Mouse (Mus musculus) right cerebral cortex, adult 18-20 months (tissue): ENCODE results near the gene Mettl7a1.
A peak's percentile ranks its signal among the peaks of the same experiment; 100 is the strongest.
"Not testable (repeated sequence)": the region's sequence is repeated elsewhere in the genome, so short reads cannot be mapped to it uniquely, and the experiment has no call there.

ENCODE experiments used
- DNase-seq: peaks from one replicate; pipeline ENCODE4 v3.0.0; 2022; ENCODE audit warnings: mixed read lengths

The Mettl7a1 gene

DNA sequence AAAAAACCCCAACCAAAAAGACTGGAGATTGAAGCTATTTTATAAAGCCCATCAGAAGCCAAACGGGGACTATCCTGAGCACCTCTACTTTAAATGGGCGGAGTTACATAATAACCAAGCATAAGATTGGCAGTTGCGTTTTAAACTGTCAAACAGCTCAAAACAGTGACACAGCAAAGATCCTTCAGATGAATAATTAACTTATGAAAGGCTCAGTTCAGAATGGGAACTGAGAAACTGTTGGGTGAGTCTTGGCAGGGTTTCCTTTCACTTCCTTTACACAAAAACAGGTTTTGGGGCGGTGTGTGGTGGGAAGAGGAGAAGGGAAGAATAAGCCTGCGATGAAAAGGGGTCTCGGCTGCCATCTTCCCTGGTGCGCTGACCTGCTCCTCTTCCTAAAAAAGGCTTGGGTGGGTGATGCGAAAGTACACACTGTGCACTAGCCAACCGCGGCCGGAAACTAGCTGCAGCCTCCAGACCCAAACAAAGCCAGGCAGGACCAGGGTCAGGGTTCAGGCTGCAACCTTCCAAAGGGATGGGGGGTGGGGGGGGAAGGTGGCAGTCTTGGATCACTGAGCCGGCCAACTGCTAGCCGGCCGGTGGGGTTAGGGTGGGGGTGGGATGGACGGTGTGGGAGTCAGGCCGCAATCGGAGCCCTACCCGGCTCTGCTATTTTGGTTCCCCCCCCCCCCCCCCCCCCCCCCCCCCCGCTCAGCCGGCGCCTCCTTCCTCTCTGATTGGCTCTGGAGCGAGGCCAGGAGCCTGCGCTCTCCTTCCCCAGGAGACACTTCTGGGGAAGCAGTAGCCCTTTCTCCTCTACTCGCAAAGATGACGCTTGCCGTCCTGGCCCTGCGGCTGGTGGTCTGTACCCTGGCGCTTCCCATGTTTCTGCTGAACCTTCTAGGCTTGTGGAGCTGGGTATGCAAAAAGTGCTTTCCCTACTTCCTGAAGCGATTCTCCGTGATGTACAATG, at the start of gene Mettl7a1:
Gene Mettl7a1 (plus strand): TSS at position 122 of the 973 bp plus-strand sequence.
- DNase-seq, result peak; percentile 89

DNA sequence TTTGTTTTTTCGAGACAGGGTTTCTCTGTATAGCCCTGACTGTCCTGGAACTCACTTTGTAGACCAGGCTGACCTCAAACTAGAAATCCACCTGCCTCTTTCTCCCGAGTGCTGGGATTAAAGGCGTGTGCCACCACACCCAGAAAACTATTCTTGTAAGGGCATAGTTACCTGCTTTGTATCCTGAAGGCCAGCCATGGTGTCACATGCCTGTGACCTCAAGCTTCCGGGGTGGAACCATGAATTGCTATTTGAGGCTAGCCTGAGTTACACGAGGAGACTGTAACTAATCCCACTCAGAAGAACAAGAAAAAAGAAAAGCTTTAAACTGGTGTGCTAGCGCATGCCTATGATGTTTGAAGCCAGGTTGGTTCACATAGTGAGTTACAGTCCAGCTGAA, 47.6 kb upstream of the Mettl7a1 start:
- DNase-seq, result no peak

DNA sequence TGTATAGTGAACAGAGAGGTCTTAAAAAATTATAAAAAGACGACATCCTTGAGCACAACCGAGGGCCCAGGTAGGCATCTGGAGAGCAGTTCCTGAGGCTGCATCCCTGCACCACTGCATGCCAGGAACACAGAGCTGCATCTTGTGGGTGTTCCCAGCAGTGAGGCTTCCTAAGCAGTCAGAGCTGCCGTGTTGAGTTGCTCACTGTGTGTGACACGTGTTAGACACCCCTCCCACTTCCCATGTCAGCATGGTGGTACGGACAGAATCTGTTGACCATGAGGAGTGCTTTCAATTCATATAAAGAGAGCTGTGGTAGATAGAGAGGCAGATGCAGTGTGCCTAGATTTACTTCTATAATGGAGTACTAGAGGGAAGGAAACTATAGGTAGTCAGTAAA, 46.6 kb upstream of the Mettl7a1 start:
- no peak for DNase-seq

DNA sequence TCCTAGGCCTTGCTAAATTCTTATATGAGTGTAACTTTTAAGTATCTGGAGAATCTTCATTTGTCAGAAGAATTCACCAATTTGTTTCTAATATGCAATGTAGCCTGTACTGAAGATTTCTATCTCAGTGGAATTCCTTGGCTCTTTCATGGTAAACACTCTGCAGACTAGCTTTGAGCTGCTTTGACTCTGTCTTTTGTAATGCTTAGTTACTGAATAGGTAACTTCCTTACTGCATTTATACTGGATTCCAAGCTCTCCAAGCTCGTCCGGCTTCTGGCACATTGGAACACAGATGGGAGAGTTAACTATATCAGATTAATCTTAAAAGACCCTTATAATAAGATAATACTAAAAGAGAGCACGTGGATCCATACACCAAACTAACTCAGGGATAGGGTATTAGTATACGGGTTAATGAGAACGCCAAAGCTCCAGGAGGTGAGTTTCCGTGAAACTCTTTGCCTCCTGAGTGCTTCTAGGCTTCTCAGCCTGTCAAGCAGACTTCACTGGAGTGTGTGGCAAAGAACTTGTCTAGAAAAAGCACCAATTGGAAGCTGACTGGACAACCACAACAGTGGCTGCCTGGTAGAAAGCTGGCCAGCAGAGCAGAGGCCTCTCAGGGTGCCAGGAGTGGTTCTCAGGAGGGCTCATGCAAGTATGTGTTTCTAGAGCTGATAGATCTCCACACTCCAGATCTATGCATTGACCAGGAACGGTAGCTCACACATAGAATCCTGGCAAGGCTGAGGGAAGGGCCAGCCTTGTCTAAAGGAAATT, 45.1 kb upstream of the Mettl7a1 start:
- no peak for DNase-seq

DNA sequence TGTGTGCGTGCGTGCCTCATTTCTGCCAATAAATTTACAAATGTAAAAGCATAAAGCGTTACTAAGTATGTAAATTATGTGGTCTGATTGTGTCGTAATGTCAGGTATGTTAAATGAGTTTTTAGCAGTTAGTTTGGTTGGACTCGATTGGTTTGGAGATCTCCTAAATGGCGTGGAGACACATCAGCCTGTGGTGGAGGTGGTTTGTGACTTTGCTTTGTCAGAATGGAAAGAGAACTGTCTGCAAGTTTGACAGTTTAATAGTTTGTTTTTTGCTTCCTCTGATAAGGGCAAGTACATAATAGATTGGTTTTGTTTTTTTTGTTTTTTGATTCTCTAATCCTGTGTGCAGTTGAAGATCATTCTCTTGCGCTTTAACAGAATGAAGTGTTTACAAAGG, 43.6 kb upstream of the Mettl7a1 start:
- DNase-seq, result not testable (repeated sequence)

DNA sequence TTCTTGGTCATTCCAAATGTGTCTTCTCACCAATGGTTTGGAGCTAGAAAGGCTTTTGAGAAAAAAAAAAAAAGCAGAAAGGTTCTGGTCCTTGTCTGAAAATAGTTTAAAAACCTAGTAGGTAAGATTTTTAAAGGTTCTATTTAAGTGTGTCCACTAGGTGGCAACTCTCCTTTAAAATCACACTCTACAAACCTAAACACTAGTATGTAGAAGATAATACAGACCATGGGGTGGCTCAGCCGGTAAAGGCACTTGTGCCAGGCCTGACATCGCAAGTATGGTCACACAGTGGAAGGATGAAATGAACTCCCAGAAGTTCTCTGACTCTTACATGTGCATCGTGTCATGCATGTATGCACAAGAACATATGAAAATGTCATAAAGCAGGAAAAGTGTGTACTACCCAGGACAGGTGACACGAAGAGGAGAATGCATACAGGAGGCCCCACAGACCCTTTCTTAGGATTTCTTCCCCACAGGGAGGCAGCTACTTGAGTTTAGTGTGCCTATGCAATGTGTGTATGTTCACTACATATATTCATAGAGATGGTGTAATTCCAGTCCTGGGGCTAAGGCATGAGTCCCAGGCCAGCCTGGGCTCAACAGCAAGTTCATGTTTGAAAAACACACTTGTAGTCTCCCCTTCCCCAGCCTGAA, 40.6 kb upstream of the Mettl7a1 start:
- DNase-seq, result no peak

DNA sequence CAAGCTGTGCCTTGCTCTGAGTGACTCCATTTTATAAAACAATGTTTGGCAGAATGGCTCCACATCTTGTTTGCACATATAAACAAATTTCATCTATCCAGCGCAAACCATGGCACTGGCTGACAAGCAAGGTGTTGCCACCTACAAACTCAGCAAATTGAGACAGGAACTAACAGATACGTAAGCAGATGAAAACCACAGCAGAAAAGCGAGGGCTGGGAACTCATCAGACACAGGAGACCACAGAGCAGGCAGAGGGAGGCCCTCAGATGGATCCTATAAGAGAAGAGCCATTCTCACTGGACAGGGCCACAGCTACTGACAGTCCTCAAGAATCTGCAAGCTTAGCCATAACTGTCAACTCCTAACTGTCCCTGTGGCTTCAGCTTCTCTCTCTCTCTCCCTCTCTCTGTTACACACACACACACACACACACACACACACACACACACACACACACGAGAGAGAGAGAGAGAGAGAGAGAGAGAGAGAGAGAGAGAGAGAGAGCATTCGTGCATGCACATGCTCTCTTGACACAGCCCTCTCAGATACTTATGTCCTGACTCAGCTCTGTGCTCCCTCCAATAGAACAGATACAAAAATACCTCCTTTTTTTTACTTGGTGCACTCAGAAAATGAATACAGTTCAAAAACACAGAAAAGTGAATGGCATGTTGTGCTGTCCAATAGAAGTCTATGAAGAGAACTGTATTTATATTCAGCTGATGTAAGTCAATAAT, 38.2 kb upstream of the Mettl7a1 start:
- no peak for DNase-seq

DNA sequence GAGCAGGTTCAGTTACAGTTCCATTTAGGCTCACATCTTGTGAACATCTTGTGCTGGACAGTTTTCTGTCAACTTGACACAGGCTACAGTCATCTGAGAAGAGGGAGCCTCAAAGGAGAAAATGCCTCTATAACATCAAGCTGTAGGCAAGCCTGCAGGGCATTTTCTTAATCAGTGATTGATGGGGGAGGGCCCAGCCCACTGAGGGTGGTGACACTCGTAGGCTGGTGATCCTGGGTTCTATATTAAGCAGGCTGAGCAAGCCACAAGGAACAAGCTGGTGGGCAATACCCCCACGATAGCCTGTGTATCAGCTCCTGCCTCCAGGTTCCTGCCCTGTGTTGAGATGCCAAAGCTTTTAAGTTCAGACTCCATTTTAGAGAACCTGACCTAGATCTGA, 35.0 kb upstream of the Mettl7a1 start:
- DNase-seq, result no peak

DNA sequence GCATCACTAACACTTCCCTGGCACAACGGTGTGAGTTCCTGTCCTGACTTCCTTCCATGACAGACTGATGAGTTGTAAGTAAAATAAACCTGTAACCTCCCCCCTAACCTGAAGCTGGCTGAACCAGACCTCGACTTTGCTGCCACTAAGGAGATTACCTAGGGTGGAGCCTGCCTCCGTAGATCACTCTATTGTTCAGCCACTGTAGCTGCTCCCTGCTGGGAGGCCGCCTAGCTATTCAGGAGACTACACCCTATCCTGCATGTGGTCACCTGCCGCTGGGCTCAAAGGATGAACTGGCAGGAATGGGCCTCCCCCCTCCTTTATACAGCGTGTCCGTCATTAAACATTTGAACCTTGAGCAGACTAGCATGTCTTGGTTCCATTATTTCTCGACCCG, 34.2 kb upstream of the Mettl7a1 start:
- no peak for DNase-seq

DNA sequence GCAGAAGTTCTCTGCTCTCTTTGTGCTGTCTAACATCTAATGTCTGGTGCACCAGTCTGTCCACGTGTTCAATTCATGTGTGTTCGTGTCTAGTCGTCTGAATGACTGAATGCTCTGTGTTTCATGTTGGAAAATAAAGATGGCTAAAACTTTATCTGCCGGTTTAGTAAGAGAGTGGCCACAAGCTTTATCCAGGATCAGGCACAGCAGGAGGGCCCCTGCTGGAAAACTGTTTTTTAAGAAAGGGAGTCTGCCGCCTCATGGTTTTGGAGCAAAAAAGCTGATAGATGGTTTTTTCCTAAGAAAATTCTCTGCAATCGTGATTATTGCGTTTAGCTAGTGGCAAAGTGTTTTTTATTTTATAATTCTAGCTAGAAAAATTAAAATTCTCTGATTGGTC, 33.3 kb upstream of the Mettl7a1 start:
- not testable (repeated sequence) for DNase-seq

DNA sequence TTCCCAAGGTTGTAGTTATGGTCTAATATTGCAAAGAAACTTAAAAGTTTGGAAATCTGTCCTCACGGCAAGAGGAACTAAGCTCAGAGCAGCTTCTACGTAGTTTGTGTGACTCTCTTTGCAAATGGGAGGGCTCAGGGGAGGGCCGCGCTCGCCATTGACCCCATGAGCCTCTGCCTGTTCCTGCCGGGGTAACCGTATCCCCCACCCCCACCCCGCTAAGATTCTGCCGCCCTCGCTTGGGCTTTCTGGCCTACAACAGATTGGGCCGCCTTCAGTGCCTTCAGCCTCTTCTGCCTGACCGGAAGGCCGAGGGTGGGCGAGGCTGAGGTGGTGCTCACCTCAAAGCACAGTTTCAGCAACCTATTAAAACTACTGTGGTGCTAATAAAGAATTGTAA, 32.5 kb upstream of the Mettl7a1 start:
- DNase-seq, result no peak

DNA sequence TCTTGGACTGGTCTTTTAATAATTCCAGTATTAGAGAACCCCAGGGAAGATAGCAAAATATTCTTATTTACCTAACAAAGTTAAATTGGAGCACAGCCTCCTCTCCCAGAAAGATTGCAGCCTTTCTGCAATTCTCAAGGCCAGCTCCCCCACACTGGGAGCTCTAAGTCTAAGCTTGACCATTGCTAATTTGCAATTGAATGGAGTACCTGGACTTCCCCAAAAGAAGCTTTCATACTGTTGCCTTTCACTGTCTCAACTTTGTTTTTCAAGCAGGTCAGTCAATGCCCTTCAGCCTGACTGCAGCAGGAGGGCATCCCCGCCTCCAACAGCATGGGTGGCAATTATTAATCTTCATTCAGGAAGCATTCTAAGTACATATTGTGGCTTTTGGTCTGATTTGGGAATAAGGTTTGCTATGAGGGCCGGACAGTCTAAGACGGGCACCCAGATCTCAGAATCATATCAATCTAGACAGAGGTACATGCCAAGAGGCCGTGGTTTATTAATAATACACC, 30.1 kb upstream of the Mettl7a1 start:
- not testable (repeated sequence) for DNase-seq

DNA sequence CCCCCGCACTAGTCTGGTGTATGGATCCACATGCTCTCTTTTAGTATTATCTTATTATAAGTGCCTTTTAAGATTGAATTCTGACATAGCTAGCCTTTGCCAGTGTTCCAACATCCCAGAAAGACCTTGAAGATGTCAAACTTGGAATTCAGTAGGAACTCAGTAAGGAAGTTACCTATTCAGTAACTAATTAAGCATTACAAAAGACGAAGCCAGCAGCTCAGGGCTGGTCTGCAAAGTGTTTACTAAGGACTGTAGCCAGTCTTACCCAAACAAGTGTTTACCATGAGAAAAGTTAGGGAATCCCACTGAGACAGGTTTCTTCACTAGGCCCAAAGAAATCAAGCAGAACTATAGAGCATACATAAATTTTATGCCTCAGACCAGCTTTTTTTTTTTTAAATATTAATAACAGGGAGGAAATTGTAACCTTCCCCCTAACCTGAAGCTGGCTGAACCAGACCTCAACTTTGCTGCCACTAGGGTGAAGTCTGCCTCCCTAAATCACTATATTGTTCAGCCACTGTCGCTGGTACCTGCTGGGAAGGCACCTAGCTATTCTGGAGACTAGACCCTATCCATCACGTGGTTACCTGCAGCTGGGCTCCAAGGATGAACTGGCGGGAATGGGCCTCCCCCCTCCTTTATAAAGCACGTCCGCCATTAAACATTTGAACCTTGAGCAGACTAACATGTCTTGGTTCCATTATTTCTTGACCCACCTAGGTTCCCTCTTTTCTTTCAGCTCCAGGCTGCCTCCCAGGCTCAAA, 29.0 kb upstream of the Mettl7a1 start:
- DNase-seq, result no peak

DNA sequence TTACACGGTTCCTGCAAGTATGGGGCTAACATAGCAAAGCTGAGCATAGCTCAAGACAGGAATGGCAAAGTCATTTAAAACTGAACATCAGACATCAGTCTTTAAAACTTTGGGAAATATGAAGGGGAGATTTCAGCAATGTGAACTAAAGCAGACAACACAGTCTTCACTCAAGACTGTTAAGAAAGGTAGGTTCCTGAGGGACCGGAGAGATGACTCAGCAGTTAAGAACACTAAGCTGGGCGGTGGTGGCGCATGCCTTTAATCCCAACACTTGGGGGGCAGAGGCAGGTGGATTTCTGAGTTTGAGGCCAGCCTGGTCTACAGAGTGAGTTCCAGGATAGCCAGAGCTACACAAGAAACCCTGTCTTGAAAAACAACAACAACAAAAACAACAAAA, 27.5 kb upstream of the Mettl7a1 start:
- DNase-seq, result no peak

DNA sequence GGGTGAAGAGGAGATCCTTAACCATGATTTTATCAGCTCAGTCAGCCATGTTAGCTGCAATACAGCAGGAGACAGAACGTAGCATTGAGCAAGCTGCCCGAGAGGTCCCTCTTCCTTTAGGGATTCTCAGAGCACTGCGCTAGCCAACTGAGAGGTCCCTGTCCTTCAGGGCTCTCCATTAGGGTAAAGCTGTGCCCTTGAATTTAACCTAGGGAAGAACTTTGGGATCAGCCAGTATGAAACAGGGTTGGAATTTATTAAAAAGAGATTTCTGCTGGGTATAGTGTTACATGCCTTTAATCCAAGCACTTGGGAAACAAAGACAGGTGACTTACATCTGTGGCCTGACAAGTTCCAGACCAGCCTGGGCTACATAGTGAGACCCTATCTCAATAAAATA, 26.4 kb upstream of the Mettl7a1 start:
- DNase-seq, result no peak

DNA sequence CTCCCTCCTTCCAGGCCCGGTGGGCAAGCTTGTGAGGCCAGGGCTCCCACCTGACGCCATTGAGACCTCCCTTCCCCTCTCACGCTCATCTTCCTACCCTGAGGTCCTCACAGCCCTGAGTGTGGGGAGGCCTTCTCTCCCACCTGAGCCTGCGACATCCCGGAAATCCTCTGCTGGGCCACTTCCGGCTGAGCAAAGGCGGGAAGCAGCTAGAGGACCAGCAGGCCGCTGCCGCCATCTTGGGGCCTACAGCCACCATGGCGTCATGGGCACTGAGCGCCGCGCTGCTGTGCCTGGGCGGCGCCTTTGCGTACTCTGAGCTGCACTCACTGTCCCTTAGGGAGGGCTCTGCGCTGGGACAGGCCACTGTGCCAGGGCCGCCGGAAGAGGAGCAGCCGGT, 23.3 kb upstream of the Mettl7a1 start, which contains the start of gene Tmprss12:
Gene Tmprss12 (plus strand): TSS at position 212 of the 400 bp plus-strand sequence.
- no peak for DNase-seq

DNA sequence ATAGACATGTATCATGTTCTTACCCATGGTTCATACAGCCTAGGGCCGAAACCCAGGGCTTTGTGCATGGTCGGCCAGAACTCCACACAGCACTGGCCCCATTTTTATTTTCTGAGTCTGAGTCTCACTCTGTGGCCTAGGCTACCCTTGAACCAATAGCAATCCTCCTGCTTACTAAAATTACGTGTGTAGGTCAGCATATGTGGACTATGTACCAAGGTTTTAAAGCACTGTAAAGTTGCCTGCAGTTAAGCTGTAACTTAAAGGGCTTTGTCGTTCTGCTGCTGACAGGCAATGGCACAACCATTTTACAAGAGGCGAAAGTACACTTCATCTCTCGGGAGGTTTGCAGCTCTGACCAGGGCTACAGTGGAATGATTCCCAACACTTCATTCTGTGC, 15.0 kb upstream of the Mettl7a1 start:
- no peak for DNase-seq

DNA sequence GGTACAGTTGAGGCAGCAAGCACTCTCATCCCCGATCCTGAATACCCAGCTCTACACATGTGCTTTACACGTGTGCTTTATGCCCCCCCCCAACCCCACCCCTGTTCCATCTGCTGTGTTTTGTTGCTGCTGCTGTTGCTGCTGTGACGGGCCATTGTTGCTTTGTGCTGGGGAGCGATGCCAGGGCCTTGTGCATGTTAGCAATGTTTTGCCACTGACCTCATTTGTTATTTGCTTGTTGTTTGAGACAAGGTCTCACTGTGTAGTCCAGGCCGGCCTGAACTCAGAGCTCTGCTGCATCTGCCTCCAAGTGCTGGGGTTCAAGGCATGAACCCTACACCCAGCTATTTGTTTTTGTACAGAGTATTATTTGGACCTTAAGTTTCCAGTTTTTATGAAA, 13.1 kb upstream of the Mettl7a1 start:
- DNase-seq, result peak; percentile 48

DNA sequence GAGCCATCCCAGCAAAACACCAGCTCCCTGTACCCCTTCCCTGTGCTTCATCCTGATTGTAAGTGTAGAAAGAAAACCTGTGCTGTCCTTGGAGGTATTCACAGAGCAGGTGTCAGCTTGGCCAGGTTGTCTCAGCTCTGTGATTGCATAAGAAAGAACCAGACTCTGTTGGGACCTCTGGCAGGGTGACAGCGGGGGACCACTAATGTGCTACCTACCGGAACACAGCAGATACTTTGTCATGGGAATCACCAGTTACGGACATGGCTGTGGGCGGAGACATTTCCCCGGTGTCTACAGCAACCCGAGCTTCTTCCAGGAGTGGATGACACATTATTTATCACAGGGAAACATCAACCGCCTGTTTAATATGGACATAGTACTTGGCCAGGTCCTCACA, 11.6 kb upstream of the Mettl7a1 start:
- DNase-seq, result no peak

DNA sequence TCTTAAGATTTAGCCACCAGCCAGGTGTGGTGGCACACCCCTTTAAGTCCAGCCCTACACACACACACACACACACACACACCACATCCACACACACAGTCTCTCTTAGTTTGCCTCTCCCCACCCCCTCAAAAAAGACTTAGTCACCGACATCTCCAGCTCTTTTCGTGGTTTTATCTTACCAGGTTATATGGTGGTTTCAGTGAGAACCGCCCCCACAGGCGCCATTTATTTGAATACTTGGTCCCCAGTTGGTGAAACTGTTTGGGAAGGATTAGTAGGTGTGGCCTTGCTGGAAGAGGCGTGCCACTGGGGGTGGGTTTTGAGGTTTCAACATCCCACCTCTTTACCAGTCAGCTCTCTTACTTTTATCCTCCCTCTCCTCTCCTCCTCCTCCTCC, 6.1 kb upstream of the Mettl7a1 start:
- DNase-seq, result no peak

DNA sequence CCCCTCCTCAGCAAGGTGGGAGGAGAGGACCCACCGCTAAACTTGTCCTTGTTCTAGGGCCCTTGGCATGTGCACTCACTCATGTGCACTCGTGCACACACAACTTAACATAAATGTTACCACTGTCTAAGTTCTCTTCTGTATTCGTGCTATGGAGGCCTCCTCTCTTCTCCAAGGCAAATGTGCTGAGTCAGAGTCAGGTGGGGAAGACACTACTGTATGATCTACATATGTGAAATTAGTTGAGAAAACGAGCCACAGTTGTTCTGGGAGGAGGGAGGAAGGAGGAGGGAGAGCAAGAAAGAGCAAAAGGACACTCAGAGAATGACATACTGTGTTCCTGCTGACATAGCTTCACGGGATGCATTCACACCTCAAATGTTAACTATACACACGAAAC, 3.4 kb upstream of the Mettl7a1 start:
- DNase-seq, result no peak

DNA sequence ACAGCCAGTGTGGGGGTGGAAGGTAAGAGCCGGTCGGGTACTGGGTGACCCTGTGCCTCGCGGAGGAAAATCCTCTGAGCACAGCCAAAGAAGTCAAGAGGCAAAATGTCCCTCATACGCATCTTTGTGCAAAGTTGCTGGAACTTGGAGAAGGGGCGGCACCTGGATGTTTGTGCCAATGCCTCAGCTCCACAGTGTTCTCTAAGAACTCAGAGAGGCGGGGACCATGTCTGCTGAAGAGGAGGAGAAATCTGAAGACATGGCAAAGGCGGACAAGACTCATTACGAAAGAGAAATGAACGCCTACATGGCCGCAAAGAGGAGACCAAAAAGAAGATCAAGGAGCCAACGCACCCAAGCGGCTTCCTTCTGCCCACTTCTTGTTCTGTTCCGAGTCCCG, 2.4 kb upstream of the Mettl7a1 start:
- DNase-seq, result peak; percentile 43
